Mouse (Mus musculus) forebrain, embryonic 11.5 days (tissue): Measurements from ENCODE around the gene Sphk1. TPM values are rescaled to one million over a fixed set of nuclear protein-coding genes. Genes with fewer than 3 reads are reported as not detected.

Source experiments
- ATAC-seq: fragments of 200-750 bp; cut with Nextera tagmentation; replicated peaks from 2 replicates; pipeline ENCODE4 v1.8.0; 2017; ENCODE audit warnings: moderate TSS enrichment; ENCODE audit not compliant: low FRiP score
- DNase-seq: peaks from one replicate; pipeline ENCODE4 v3.0.0-alpha.2; 2017; ENCODE audit warnings: low spot score
- H3K27ac ChIP-seq: fragments of 300-500 bp; sonication (generic); 2 replicates; pipeline ENCODE4 v1.5.1; 2014; ENCODE audit warnings: low read depth, low read length
- H3K27me3 ChIP-seq: fragments of 300-500 bp; sonication (generic); 2 replicates; pipeline ENCODE4 v1.6.1; 2014; ENCODE audit warnings: mild to moderate bottlenecking, low read length, mixed read lengths; ENCODE audit not compliant: control insufficient read depth, insufficient read depth
- H3K36me3 ChIP-seq: fragments of 300-500 bp; sonication (generic); 2 replicates; pipeline ENCODE4 v1.6.1; 2014; ENCODE audit warnings: mild to moderate bottlenecking, low read length, moderate library complexity, mixed read lengths; ENCODE audit not compliant: control insufficient read depth, insufficient read depth
- H3K4me1 ChIP-seq: fragments of 300-500 bp; sonication (generic); replicated peaks from 2 replicates; pipeline ENCODE4 v1.6.1; 2014; ENCODE audit warnings: low read length, mixed read lengths; ENCODE audit not compliant: control insufficient read depth, insufficient read depth
- H3K4me2 ChIP-seq: fragments of 300-500 bp; sonication (generic); 2 replicates; pipeline ENCODE4 v1.6.1; 2014; ENCODE audit warnings: low read depth, mild to moderate bottlenecking, low read length, moderate library complexity, mixed read lengths; ENCODE audit not compliant: severe bottlenecking
- H3K4me3 ChIP-seq: fragments of 300-500 bp; sonication (generic); 2 replicates; pipeline ENCODE4 v1.5.1; 2014; ENCODE audit warnings: low read depth, low read length
- H3K9ac ChIP-seq: fragments of 300-500 bp; sonication (generic); 2 replicates; pipeline ENCODE4 v1.6.1; 2014; ENCODE audit warnings: low read length
- H3K9me3 ChIP-seq: fragments of 300-500 bp; sonication (generic); 2 replicates; pipeline ENCODE4 v1.6.1; 2016; ENCODE audit warnings: low read length, mixed read lengths; ENCODE audit not compliant: control insufficient read depth
- WGBS: fragments of 180-500 bp; shearing (Covaris S2); extraction: QIAGEN DNeasy Blood & Tissue Kit; methylation state at CpG from one replicate; pipeline ENCODE4 v1.1.7; 2014; 5-methylcytosine and 5-hydroxymethylcytosine counted together
- polyA plus RNA-seq: library from polyadenylated mRNA; unstranded; fragments of >200 nt; fragmentation: Nextera tagmentation; extraction: Ambion mirVana; gene quantifications from 2 replicates; pipeline ENCODE4 v1.2.1, GENCODE M21; 2014

The Sphk1 gene
- polyA plus RNA-seq, 1 experiment from 2014 or later, result 3.8 TPM

GRCm38 (mm10) chr11:116537388-116537787 is 6.7 kb downstream of the Sphk1 start:
- Histone ChIP-seq H3K4me3 (no peak overlapping the region), H3K9ac (no peak overlapping the region), H3K27ac (no peak overlapping the region), H3K27me3 (peaks cover 20% of the 10 kb centered on the region), H3K4me1 (peaks cover 14% of the 10 kb centered on the region), H3K4me2 (no peak overlapping the region), H3K36me3 (peaks cover 8% of the 10 kb centered on the region; the same call in 1 of the 2 replicates), H3K9me3 (no peaks in the 10 kb centered on the region)
- ATAC-seq (no peak), DNase-seq (no peak)
- WGBS, result 83% methylated on average over 5 of the region's 5 CpGs

DNA sequence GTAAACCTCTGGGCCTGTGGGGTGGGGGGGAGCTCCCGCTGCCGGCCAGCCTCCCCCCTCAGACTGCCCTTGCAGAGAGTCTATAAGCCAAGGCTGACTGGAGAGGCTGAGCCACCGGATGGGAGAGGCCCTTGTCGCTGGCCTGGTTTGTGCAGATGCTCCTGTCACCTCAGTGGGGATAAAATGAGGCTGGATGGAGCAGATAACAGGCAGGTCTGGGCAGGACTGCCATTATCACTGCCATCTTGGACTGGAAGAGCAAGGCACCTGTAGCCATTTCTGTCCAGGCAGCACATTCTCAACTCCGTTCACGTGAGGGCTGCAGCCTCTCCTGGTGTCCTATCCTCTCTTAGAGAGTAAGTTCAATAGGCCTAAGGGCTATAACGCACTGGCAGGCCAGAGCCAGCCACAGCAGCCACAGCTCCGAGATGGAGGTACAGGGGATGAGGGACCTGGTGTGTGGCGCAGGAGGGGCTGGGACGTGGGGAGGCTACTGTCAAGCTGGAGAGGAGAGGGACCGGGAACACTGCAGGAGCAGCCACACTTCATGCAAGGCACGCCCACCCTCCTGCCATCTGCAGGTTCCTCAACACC is 7.5 kb downstream of the Sphk1 start:
- H3K36me3 ChIP-seq, result peaks cover 8% of the 10 kb centered on the region; the same call in 1 of the 2 replicates
- WGBS, result 84% methylated on average over 12 of the region's 12 CpGs

DNA sequence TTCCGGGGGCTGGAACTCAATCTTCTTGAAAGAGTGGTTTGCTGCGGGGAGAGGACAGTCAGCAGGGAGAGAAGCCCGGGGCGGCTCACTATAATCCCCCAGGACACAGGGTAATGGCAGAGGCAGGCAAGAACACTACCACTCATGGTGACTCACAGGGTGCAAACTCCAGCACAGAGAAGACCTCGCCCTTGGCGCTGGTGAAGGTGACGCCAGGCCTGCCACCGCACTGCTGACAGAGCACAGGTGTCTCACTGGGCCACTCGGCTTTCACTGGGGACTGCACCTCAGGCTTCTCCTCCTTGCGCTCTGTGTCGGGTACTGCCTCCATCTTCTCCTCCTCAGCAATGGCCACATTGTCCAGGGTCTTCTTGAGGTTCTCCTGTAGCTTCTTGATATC is 10.5 kb downstream of the Sphk1 start:
- Histone ChIP-seq H3K4me3 (no peak overlapping the region), H3K4me2 (no peak overlapping the region), H3K27me3 (no peaks in the 10 kb centered on the region), H3K4me1 (no peaks in the 10 kb centered on the region), H3K27ac (no peak overlapping the region), H3K9me3 (no peaks in the 10 kb centered on the region), H3K36me3 (peaks cover 8% of the 10 kb centered on the region; the same call in 1 of the 2 replicates), H3K9ac (no peak overlapping the region)
- 95% methylated on average over 11 of the region's 11 CpGs for WGBS
- ATAC-seq, result no peak
- no peak for DNase-seq

More for the DNA sequence above, 7.5 kb downstream of the Sphk1 start:
- H3K4me1 ChIP-seq, result peaks cover 6% of the 10 kb centered on the region
- no peak overlapping the region for H3K27ac ChIP-seq
- peaks cover 11% of the 10 kb centered on the region for H3K27me3 ChIP-seq
- no peak overlapping the region for H3K4me2 ChIP-seq
- no peak overlapping the region for H3K9ac ChIP-seq
- H3K9me3 ChIP-seq, result no peaks in the 10 kb centered on the region
- no peak for DNase-seq
- H3K4me3 ChIP-seq, result no peak overlapping the region
- ATAC-seq, result no peak

- Histone ChIP-seq H3K27ac (no peak overlapping the region), H3K9me3 (no peaks in the 10 kb centered on the region), H3K9ac (no peak overlapping the region), H3K27me3 (no peaks in the 10 kb centered on the region), H3K4me3 (no peak overlapping the region), H3K4me1 (no peaks in the 10 kb centered on the region), H3K36me3 (peaks cover 8% of the 10 kb centered on the region; the same call in 1 of the 2 replicates), H3K4me2 (no peak overlapping the region)
- 87% methylated on average over 4 of the region's 4 CpGs for WGBS
- no peak for DNase-seq
- ATAC-seq, result no peak
These were observed 12.4 kb downstream of the Sphk1 start for GRCm38 (mm10) chr11:116543110-116543509.

DNA sequence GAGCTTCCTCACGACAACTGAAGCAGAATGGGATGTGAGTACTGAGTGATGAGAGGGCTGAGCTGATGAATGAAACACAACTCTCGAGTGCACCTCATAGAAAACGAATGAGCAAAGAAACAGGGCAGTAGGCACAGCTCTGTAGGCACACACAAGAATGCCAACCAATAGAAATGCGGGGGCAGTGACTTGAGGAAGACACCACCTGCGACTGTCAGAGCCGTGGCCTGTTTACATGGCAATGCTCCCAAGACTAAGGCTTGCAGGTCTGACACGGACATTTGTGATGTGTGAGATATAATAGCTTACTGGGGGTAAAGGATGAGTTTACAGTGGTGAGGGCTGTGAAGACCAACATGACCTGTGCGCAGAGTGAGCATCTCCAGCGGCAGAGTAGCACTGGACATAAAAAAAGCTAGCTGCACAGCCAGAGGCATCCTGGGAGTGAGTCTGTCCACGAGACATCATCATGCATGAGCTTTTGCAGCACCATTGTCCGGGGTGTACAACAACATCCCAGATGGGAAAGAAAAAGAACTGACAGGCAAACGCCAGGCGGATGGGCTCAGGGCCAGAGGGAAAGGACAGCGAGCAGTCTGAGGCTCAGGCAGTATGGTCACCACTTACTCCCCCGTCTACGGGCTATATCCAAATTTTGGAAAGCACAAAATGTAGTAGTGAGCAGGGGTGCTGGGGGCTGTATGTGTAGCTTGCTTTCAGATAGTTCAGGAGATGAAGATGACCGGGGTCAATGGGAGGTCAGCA is 16.8 kb downstream of the Sphk1 start:
- Histone ChIP-seq H3K9me3 (no peaks in the 10 kb centered on the region), H3K27ac (no peak overlapping the region), H3K4me3 (no peak overlapping the region), H3K9ac (no peak overlapping the region), H3K27me3 (no peaks in the 10 kb centered on the region), H3K4me1 (no peaks in the 10 kb centered on the region), H3K36me3 (no peaks in the 10 kb centered on the region; the same call in 1 of the 2 replicates), H3K4me2 (no peak overlapping the region)
- WGBS, result 88% methylated on average over 17 of the region's 17 CpGs
- DNase-seq, result no peak
- ATAC-seq, result no peak

DNA sequence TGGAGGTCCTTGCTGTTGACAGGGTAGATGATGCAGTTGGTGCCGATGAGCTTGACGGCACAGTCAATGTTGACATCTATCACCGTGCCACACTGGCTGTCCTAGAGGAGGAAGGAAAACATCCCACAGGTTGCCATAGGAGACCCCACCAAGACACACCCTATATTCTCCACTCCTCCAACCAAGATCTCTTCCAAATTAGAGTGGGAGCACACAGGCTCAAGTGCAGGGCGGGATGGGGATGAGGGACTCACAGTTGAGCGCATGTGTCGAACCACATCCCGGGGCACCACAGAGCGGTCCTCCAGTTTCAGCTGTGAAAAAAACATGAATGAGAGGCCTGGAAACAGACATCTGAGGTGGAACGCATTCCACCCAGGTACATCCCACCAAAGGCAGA is 18.1 kb downstream of the Sphk1 start:
- H3K27me3 ChIP-seq, result no peaks in the 10 kb centered on the region
- no peak overlapping the region for H3K27ac ChIP-seq
- no peak for ATAC-seq
- H3K9me3 ChIP-seq, result no peaks in the 10 kb centered on the region
- no peaks in the 10 kb centered on the region for H3K4me1 ChIP-seq
- H3K9ac ChIP-seq, result no peak overlapping the region
- 96% methylated on average over 9 of the region's 9 CpGs for WGBS
- DNase-seq, result no peak
- H3K36me3 ChIP-seq, result no peaks in the 10 kb centered on the region; the same call in 1 of the 2 replicates
- H3K4me2 ChIP-seq, result no peak overlapping the region
- no peak overlapping the region for H3K4me3 ChIP-seq

GRCm38 (mm10) chr11:116549273-116550038 is 18.7 kb downstream of the Sphk1 start:
- Histone ChIP-seq H3K9ac (no peak overlapping the region), H3K36me3 (no peaks in the 10 kb centered on the region), H3K4me3 (no peak overlapping the region), H3K4me2 (no peak overlapping the region), H3K9me3 (no peaks in the 10 kb centered on the region), H3K4me1 (no peaks in the 10 kb centered on the region), H3K27ac (no peak overlapping the region), H3K27me3 (no peaks in the 10 kb centered on the region)
- ATAC-seq, result no peak
- no peak for DNase-seq
- 90% methylated on average over 11 of the region's 11 CpGs for WGBS

DNA sequence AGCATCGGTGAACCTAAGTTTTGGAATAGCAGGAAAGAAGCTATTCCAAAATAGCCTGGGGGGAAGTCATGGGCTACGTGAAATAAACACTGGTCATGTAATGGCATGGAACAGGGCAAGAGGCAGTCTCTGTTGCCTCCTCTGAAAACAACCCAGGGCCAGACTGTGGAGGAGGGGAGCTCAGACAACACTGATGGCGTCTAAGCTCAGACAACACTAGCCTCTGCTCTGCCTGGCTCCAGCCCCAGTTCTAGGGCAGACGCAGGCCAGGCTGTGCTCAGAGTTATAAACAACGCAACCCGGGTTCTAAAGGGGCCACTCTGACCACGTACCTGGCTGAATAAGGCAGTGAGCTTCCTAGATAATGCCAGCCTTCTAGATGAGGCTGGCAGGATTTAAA is 20.0 kb downstream of the Sphk1 start:
- ATAC-seq (no peak), DNase-seq (no peak)
- Histone ChIP-seq H3K9ac (no peak overlapping the region), H3K36me3 (no peaks in the 10 kb centered on the region), H3K27ac (no peak overlapping the region), H3K9me3 (no peaks in the 10 kb centered on the region), H3K4me1 (no peaks in the 10 kb centered on the region), H3K27me3 (no peaks in the 10 kb centered on the region), H3K4me2 (no peak overlapping the region), H3K4me3 (no peak overlapping the region)
- WGBS, result 81% methylated on average over 7 of the region's 7 CpGs
